Mouse (Mus musculus) ES-E14 (cell line): Measurements from ENCODE around the gene Bcl10.

Source experiments
- HCFC1 ChIP-seq: IDR thresholded peaks from 2 replicates; pipeline ENCODE4 v1.6.1; 2012; ENCODE audit warnings: low read length, inconsistent platforms, borderline replicate concordance; ENCODE audit not compliant: insufficient read depth
- MAFK ChIP-seq: IDR thresholded peaks from 2 replicates; pipeline ENCODE4 v1.6.1; 2014; ENCODE audit warnings: mild to moderate bottlenecking, low read depth, low read length, inconsistent platforms; ENCODE audit not compliant: insufficient read depth

- TF ChIP-seq HCFC1 = no peak
- TF ChIP-seq MAFK = no peak
These were observed 2.2 kb downstream of the Bcl10 start for GRCm38 (mm10) chr3:145924649-145925337.
